ENCODE assay signal across 15 mouse cellular contexts in the genomic region with DNA sequence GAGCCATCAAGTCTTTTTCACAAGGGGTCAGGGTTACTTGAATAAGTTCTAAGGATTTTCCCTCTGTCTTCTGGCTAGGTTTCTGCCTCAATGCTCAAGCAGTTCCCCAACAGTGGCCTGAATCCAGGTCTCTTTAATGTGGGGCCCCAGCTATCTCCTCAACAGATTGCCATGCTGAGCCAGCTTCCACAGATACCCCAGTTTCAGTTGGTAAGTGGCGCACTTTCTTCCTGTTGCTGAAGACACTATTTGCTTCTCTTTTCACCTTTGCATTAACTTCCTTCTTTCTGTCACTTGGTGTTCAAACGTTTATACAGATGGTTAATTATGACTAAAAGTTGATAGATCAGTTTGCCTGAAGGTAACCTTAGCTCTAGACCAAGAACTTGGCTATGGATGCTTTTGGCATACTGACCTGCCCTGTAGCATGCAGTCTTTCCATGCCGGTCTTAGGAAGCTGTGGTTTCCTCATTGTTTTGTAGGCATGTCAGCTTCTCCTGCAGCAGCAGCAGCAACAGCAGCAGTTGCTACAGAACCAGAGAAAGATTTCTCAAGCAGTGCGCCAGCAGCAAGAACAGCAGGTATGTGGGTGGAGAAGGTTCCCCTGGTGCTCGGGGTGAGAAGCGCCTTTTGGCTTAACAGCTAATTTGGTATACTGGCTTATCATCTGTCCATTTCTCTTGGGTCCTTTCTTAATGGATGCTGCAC. TPM values are rescaled to one million over a fixed set of nuclear protein-coding genes. Genes with fewer than 3 reads are reported as not detected.
DNase-seq lines count a peak whose midpoint lies in the region; ATAC-seq lines count a peak whose summit lies in the region.
"Had no signal": no experiment of that assay in that cellular context is flagged by ENCODE, and none has a peak within 500 bp of the region (broad histone marks: within the 10 kb centered on the region; RNA-seq: fewer than 3 reads in every experiment).

No protein-coding gene starts in this region.

- no peak overlapping the region for H3K4me2 ChIP-seq in forebrain, embryonic 13.5 days
- H3K4me2 ChIP-seq in forebrain, embryonic 15.5 days (replicated peaks) = no peak overlapping the region
- H3K4me2 ChIP-seq: kidney, embryonic 15.5 days had no signal

- H3K27me3 ChIP-seq in forebrain, embryonic 13.5 days = no peaks in the 10 kb centered on the region
- no peaks in the 10 kb centered on the region for H3K27me3 ChIP-seq in forebrain, embryonic 15.5 days
- H3K27me3 ChIP-seq: kidney, embryonic 15.5 days; megakaryocyte, embryonic 14.5 days had no signal

- no peak overlapping the region for H3K4me3 ChIP-seq in forebrain, embryonic 13.5 days
- no peak overlapping the region for H3K4me3 ChIP-seq in forebrain, embryonic 15.5 days
- H3K4me3 ChIP-seq: kidney, embryonic 15.5 days; limb, embryonic 10.5 days; megakaryocyte, embryonic 14.5 days had no signal

- 94% methylated on average over 6 of the region's 6 CpGs for WGBS in forebrain, embryonic 13.5 days
- WGBS in forebrain, embryonic 15.5 days = 93% methylated on average over 6 of the region's 6 CpGs

- ATAC-seq in forebrain, embryonic 13.5 days = no peak
- ATAC-seq in forebrain, embryonic 15.5 days (replicated peaks) = no peak
- ATAC-seq: CD4-positive, CD25-positive, alpha-beta regulatory T cell, adult 4 months; inflammation-experienced regulatory T-cells, adult 6 months had no signal

- no peaks in the 10 kb centered on the region for H3K4me1 ChIP-seq in forebrain, embryonic 13.5 days
- H3K4me1 ChIP-seq in forebrain, embryonic 15.5 days = no peaks in the 10 kb centered on the region
- H3K4me1 ChIP-seq: kidney, embryonic 15.5 days; limb, embryonic 10.5 days had no signal

- no peaks in the 10 kb centered on the region for H3K9me3 ChIP-seq in forebrain, embryonic 13.5 days (replicated peaks)
- no peaks in the 10 kb centered on the region for H3K9me3 ChIP-seq in forebrain, embryonic 15.5 days
- H3K9me3 ChIP-seq: kidney, embryonic 15.5 days; limb, embryonic 10.5 days; megakaryocyte, embryonic 14.5 days had no signal

- peaks cover 96% of the 10 kb centered on the region for H3K36me3 ChIP-seq in forebrain, embryonic 13.5 days (ENCODE audit: poor library complexity, severe bottlenecking)
- peaks cover 79% of the 10 kb centered on the region for H3K36me3 ChIP-seq in forebrain, embryonic 15.5 days

- peak; percentile 16 for DNase-seq in left cerebral cortex, adult 11 months (ENCODE audit: low spot score)
- no peak for DNase-seq in left cerebral cortex, postnatal 10 days (ENCODE audit: extremely low spot score in 1 of 2, low spot score in 2 of 2)
- DNase-seq in B cell, adult 2 months = peak; percentile 6 to 12
- DNase-seq in frontal cortex, postnatal 36 days (ENCODE audit: low spot score in 2 of 2) = peak; percentile 39 to 62
- DNase-seq in left cerebral cortex, postnatal 36 days (ENCODE audit: low spot score in 2 of 2) = peak; percentile 11 to 14
- DNase-seq in lung, postnatal 25 days (ENCODE audit: low spot score) = no peak
- DNase-seq: lung, adult 18-20 months; thymus, adult 18-20 months had no signal

- intact Hi-C loops in left cerebral cortex, postnatal 10 days (cut with DNase I) = no loop called here
- intact Hi-C loops in left cerebral cortex, postnatal 36 days (cut with DNase I) = no loop called here

- no peak overlapping the region for H3K9ac ChIP-seq in forebrain, embryonic 13.5 days
- no peak overlapping the region for H3K9ac ChIP-seq in forebrain, embryonic 15.5 days (replicated peaks)
- H3K9ac ChIP-seq: kidney, embryonic 15.5 days had no signal

- H3K27ac ChIP-seq in forebrain, embryonic 13.5 days = no peak overlapping the region
- no peak overlapping the region for H3K27ac ChIP-seq in forebrain, embryonic 15.5 days (replicated peaks)
- H3K27ac ChIP-seq: kidney, embryonic 15.5 days; limb, embryonic 10.5 days had no signal

RNA-seq across cellular contexts. Expression of gene Adsl, which starts 46.3 kb away (rescaled TPM):
- total RNA-seq in left cerebral cortex, postnatal 10 days (2021) = 10 to 100 TPM; 29.3 to 33.0 TPM
- 10 to 100 TPM; 29.4 to 30.5 TPM for total RNA-seq in left cerebral cortex, postnatal 36 days (2021)
- polyA plus RNA-seq in forebrain, embryonic 13.5 days (2015; fragmentation: Nextera tagmentation; extraction: Ambion mirVana) = 123 and 134 TPM in 2 replicates
- 99.2 and 100 TPM in 2 replicates for polyA plus RNA-seq in forebrain, embryonic 15.5 days (2015; fragmentation: Nextera tagmentation; extraction: Ambion mirVana)

Comparison
In these comparisons a context has a peak if more than half of its experiments do, and no peak if none do; other contexts are left out.
1. DNase-seq: peak in left cerebral cortex, adult 11 months (single experiment), B cell, adult 2 months (2 of 2), frontal cortex, postnatal 36 days (2 of 2) and left cerebral cortex, postnatal 36 days (2 of 2); none in left cerebral cortex, postnatal 10 days (0 of 2) and lung, postnatal 25 days (single experiment).